Mouse (Mus musculus) neural tube, embryonic 15.5 days (tissue): Measurements from ENCODE around the gene Vmn2r107. TPM values are rescaled to one million over a fixed set of nuclear protein-coding genes. Genes with fewer than 3 reads are reported as not detected.

Experiments used
- ATAC-seq: fragments of 200-750 bp; cut with Nextera tagmentation; 2 replicates; pipeline ENCODE4 v1.8.0; 2017; ENCODE audit warnings: mild to moderate bottlenecking, moderate TSS enrichment, moderate library complexity; ENCODE audit not compliant: low FRiP score
- H3K27ac ChIP-seq: fragments of 300-500 bp; sonication (generic); replicated peaks from 2 replicates; pipeline ENCODE4 v1.5.1; 2015; ENCODE audit warnings: mild to moderate bottlenecking, inconsistent platforms
- H3K27me3 ChIP-seq: fragments of 300-500 bp; sonication (generic); replicated peaks from 2 replicates; pipeline ENCODE4 v1.6.1; 2015; ENCODE audit warnings: inconsistent platforms
- H3K36me3 ChIP-seq: fragments of 300-500 bp; sonication (generic); 2 replicates; pipeline ENCODE4 v1.6.1; 2015; ENCODE audit warnings: inconsistent platforms
- H3K4me1 ChIP-seq: fragments of 300-500 bp; sonication (generic); 2 replicates; pipeline ENCODE4 v1.6.1; 2015; ENCODE audit warnings: inconsistent platforms
- H3K4me2 ChIP-seq: fragments of 300-500 bp; sonication (generic); 2 replicates; pipeline ENCODE4 v1.6.1; 2015; ENCODE audit warnings: inconsistent platforms, mild to moderate bottlenecking, moderate library complexity
- H3K4me3 ChIP-seq: fragments of 300-500 bp; sonication (generic); replicated peaks from 2 replicates; pipeline ENCODE4 v1.5.1; 2015; ENCODE audit warnings: mild to moderate bottlenecking, inconsistent platforms
- H3K9ac ChIP-seq: fragments of 300-500 bp; sonication (generic); replicated peaks from 2 replicates; pipeline ENCODE4 v1.6.1; 2015; ENCODE audit warnings: mild to moderate bottlenecking, inconsistent platforms
- H3K9me3 ChIP-seq: fragments of 300-500 bp; sonication (generic); replicated peaks from 2 replicates; pipeline ENCODE4 v1.6.1; 2016; ENCODE audit warnings: inconsistent platforms
- WGBS: fragments of 180-500 bp; shearing (Covaris S2); methylation state at CpG from one replicate; pipeline ENCODE4 v1.1.7; 2015; ENCODE audit warnings: mixed read lengths; 5-methylcytosine and 5-hydroxymethylcytosine counted together
- polyA plus RNA-seq: library from polyadenylated mRNA; unstranded; fragments of >200 nt; fragmentation: Nextera tagmentation; extraction: Ambion mirVana; gene quantifications from 2 replicates; pipeline ENCODE4 v1.2.1, GENCODE M21; 2015

Gene Vmn2r107
- not detected in 2 replicates for polyA plus RNA-seq

- Histone ChIP-seq H3K27ac (no peak within 1 kb of the TSS), H3K4me3 (no peak within 1 kb of the TSS), H3K4me1 (no peaks in the 10 kb centered on the region), H3K27me3 (no peaks in the 10 kb centered on the region), H3K36me3 (no peaks in the 10 kb centered on the region), H3K4me2 (no peak within 1 kb of the TSS), H3K9me3 (0 out of 2 replicates have a peak, but pooled peaks cover 3% of the 10 kb centered on the region), H3K9ac (no peak within 1 kb of the TSS)
- no peak for ATAC-seq
- 63% methylated on average over 2 of the region's 2 CpGs for WGBS
Measured at GRCm38 (mm10) chr17:20344942-20345341, at the start of gene Vmn2r107. TSS of gene Vmn2r107 (plus strand) at chr17:20345242.

GRCm38 (mm10) chr17:20305790-20306189, 39.3 kb upstream of the Vmn2r107 start:
- Histone ChIP-seq H3K9me3 (peaks cover 11% of the 10 kb centered on the region; the same call in 1 of the 2 replicates), H3K4me2 (no peak overlapping the region)

GRCm38 (mm10) chr17:20399105-20399504, 54.1 kb downstream of the Vmn2r107 start:
- ATAC-seq = no peak

More at GRCm38 (mm10) chr17:20305790-20306189, 39.3 kb upstream of the Vmn2r107 start:
- WGBS = 100% methylated on average over 1 of the region's 1 CpGs
- Histone ChIP-seq H3K4me3 (no peak overlapping the region), H3K36me3 (no peaks in the 10 kb centered on the region), H3K4me1 (no peaks in the 10 kb centered on the region), H3K27ac (no peak overlapping the region), H3K9ac (no peak overlapping the region), H3K27me3 (no peaks in the 10 kb centered on the region)
- no peak for ATAC-seq

GRCm38 (mm10) chr17:20413846-20414245, 68.8 kb downstream of the Vmn2r107 start, which contains the start of gene Vmn1r224:
TSS of gene Vmn1r224 (plus strand) at chr17:20414146.
- Histone ChIP-seq H3K27me3 (no peaks in the 10 kb centered on the region), H3K4me2 (no peak within 1 kb of the TSS), H3K4me1 (no peaks in the 10 kb centered on the region), H3K9me3 (peaks cover 14% of the 10 kb centered on the region; the same call in 1 of the 2 replicates), H3K4me3 (no peak within 1 kb of the TSS), H3K27ac (no peak within 1 kb of the TSS), H3K36me3 (no peaks in the 10 kb centered on the region), H3K9ac (no peak within 1 kb of the TSS)
- 36% methylated on average over 1 of the region's 1 CpGs for WGBS
- no peak for ATAC-seq

More at GRCm38 (mm10) chr17:20399105-20399504, 54.1 kb downstream of the Vmn2r107 start:
- Histone ChIP-seq H3K4me2 (no peak overlapping the region), H3K9ac (no peak overlapping the region), H3K4me1 (no peaks in the 10 kb centered on the region), H3K27me3 (no peaks in the 10 kb centered on the region), H3K9me3 (peaks cover 24% of the 10 kb centered on the region), H3K4me3 (no peak overlapping the region), H3K27ac (no peak overlapping the region), H3K36me3 (no peaks in the 10 kb centered on the region)
- WGBS = 49% methylated on average over 2 of the region's 2 CpGs

Other genes starting within 250 kb of the Vmn2r107 start
- gene Fpr-rs7, start 231.0 kb upstream of the Vmn2r107 start, polyA plus RNA-seq = not detected in 2 replicates
- not detected in 2 replicates for gene Fpr-rs6, start 162.1 kb upstream of the Vmn2r107 start, polyA plus RNA-seq
- not detected in 2 replicates for gene Vmn2r105, start 110.2 kb upstream of the Vmn2r107 start, polyA plus RNA-seq
- not detected in 2 replicates for gene Vmn2r106, start 59.7 kb upstream of the Vmn2r107 start, polyA plus RNA-seq
- not detected in 2 replicates for gene Vmn1r224, start 68.9 kb downstream of the Vmn2r107 start, polyA plus RNA-seq
- gene Vmn2r108, start 136.1 kb downstream of the Vmn2r107 start, polyA plus RNA-seq = not detected in 2 replicates
- not detected in 2 replicates for gene Vmn1r225, start 152.9 kb downstream of the Vmn2r107 start, polyA plus RNA-seq
- gene Vmn2r109, start 219.5 kb downstream of the Vmn2r107 start, polyA plus RNA-seq = not detected in 2 replicates